Mouse (Mus musculus) heart, embryonic 11.5 days (tissue): ENCODE data around the gene Twf2. TPM values are rescaled to one million over a fixed set of nuclear protein-coding genes. Genes with fewer than 3 reads are reported as not detected.

ENCODE experiments used
- ATAC-seq: fragments of 200-750 bp; cut with Nextera tagmentation; replicated peaks from 2 replicates; pipeline ENCODE4 v1.8.0; 2017; ENCODE audit warnings: moderate library complexity; ENCODE audit not compliant: insufficient number of reproducible peaks, low FRiP score, low TSS enrichment
- H3K27ac ChIP-seq: fragments of 300-500 bp; sonication (generic); 2 replicates; pipeline ENCODE4 v1.5.1; 2014; ENCODE audit warnings: mild to moderate bottlenecking, low read depth, low read length
- H3K27me3 ChIP-seq: fragments of 300-500 bp; sonication (generic); 2 replicates; pipeline ENCODE4 v1.6.1; 2014; ENCODE audit warnings: mild to moderate bottlenecking, low read length, mixed read lengths; ENCODE audit not compliant: control insufficient read depth, insufficient read depth
- H3K36me3 ChIP-seq: fragments of 300-500 bp; sonication (generic); 2 replicates; pipeline ENCODE4 v1.6.1; 2014; ENCODE audit warnings: mild to moderate bottlenecking, low read length, moderate library complexity, mixed read lengths; ENCODE audit not compliant: control insufficient read depth, insufficient read depth
- H3K4me1 ChIP-seq: fragments of 300-500 bp; sonication (generic); 2 replicates; pipeline ENCODE4 v1.6.1; 2014; ENCODE audit warnings: low read length; ENCODE audit not compliant: control insufficient read depth, insufficient read depth
- H3K4me2 ChIP-seq: fragments of 300-500 bp; sonication (generic); 2 replicates; pipeline ENCODE4 v1.6.1; 2014; ENCODE audit warnings: mild to moderate bottlenecking, moderate library complexity
- H3K4me3 ChIP-seq: fragments of 300-500 bp; sonication (generic); 2 replicates; pipeline ENCODE4 v1.5.1; 2014; ENCODE audit warnings: low read depth, low read length
- H3K9ac ChIP-seq: fragments of 300-500 bp; sonication (generic); 2 replicates; pipeline ENCODE4 v1.6.1; 2014; ENCODE audit warnings: mild to moderate bottlenecking, low read depth, low read length, moderate library complexity
- H3K9me3 ChIP-seq: fragments of 300-500 bp; sonication (generic); replicated peaks from 2 replicates; pipeline ENCODE4 v1.6.1; 2016; ENCODE audit warnings: low read length; ENCODE audit not compliant: control insufficient read depth
- WGBS: fragments of 180-500 bp; shearing (Covaris S2); extraction: QIAGEN DNeasy Blood & Tissue Kit; methylation state at CpG from one replicate; pipeline ENCODE4 v1.1.7; 2014; ENCODE audit not compliant: insufficient replicate concordance; 5-methylcytosine and 5-hydroxymethylcytosine counted together
- polyA plus RNA-seq: library from polyadenylated mRNA; unstranded; fragments of >200 nt; fragmentation: Nextera tagmentation; extraction: Ambion mirVana; gene quantifications from 2 replicates; pipeline ENCODE4 v1.2.1, GENCODE M21; 2014

Twf2 gene
- polyA plus RNA-seq, 1 experiment from 2014 or later: 55.6 TPM

GRCm38 (mm10) chr9:106172527-106172926 lies 30.4 kb upstream of the Twf2 start:
- H3K9me3 ChIP-seq: no peaks in the 10 kb centered on the region
- WGBS: 17% methylated on average over 3 of the region's 3 CpGs
- no peak for ATAC-seq
- peaks cover 1% of the 10 kb centered on the region; the same call in 1 of the 2 replicates for H3K36me3 ChIP-seq
- H3K9ac ChIP-seq: peak overlapping the region; percentile 97; the same call in 1 of the 2 replicates
- H3K27me3 ChIP-seq: no peaks in the 10 kb centered on the region
- H3K4me3 ChIP-seq: peak overlapping the region; percentile 98
- no peak overlapping the region for H3K27ac ChIP-seq
- peak overlapping the region; percentile 82 for H3K4me2 ChIP-seq
- H3K4me1 ChIP-seq: peaks cover 24% of the 10 kb centered on the region

- Histone ChIP-seq H3K27ac (no peak overlapping the region), H3K27me3 (no peaks in the 10 kb centered on the region), H3K9me3 (no peaks in the 10 kb centered on the region), H3K4me2 (peak overlapping the region; percentile 82), H3K4me3 (peak overlapping the region; percentile 98), H3K36me3 (peaks cover 8% of the 10 kb centered on the region), H3K9ac (no peak overlapping the region), H3K4me1 (peaks cover 24% of the 10 kb centered on the region)
- ATAC-seq: no peak
- 79% methylated on average over 2 of the region's 2 CpGs for WGBS
Observed at GRCm38 (mm10) chr9:106173363-106173762, 29.5 kb upstream of the Twf2 start.

DNA sequence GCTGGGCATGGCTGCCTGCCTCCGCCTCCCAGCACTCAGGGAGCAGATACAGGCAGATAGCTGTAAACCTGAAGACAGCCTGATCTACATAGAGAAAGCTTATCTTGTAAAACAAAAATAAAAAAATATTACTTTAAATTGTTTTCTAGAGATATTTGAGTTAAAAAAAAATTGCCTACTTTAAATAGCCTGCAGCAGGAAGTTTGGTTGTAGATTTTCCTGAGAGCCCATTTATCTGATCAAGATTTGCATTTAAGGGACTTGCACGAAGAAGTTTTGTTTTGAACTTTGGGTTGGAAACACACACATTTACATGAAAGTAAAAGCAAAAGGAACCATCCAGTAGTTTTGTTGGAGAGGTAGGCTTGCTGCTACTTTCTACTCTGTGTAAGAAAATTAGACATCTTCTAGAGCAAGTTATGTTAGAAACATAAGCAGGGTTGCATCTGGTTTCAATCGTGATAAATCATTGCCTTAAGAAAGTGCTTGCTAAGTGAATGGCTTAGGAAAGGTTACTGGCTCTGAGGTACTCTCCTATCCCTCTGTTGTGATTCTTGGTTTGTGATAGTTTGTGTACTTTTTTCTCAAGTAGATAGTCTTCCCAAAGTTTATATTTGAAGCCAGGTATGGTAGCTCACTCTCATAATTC lies 27.2 kb upstream of the Twf2 start:
- no peaks in the 10 kb centered on the region for H3K27me3 ChIP-seq
- H3K36me3 ChIP-seq: peaks cover 16% of the 10 kb centered on the region
- H3K27ac ChIP-seq: no peak overlapping the region
- H3K4me3 ChIP-seq: no peak overlapping the region
- peaks cover 22% of the 10 kb centered on the region for H3K4me1 ChIP-seq
- no peak overlapping the region for H3K4me2 ChIP-seq
- H3K9me3 ChIP-seq: no peaks in the 10 kb centered on the region
- ATAC-seq: no peak
- 68% methylated on average over 3 of the region's 3 CpGs for WGBS
- no peak overlapping the region for H3K9ac ChIP-seq

DNA sequence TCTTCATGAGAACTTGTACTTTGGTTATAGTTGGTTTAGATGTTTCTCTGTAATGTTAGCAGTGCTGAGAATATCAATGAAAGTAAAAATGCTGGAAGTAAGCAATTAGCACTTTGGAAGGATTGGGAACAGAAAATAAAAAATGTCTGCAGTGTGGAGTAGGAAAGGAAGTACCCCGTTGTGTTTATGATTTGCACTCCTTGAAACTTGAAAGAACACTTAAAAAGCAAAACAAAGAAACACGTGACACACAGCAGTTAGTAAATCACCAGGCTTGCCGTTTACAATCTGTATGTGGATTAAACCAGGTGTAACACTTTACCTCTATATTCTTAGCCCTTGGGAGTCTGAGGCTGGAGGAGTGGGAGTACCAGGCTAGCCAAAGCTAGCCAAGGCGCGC lies 26.1 kb upstream of the Twf2 start:
- no peak for ATAC-seq
- Histone ChIP-seq H3K4me3 (no peak overlapping the region), H3K36me3 (peaks cover 23% of the 10 kb centered on the region), H3K4me1 (peaks cover 22% of the 10 kb centered on the region), H3K27ac (no peak overlapping the region), H3K9ac (no peak overlapping the region), H3K27me3 (no peaks in the 10 kb centered on the region), H3K9me3 (no peaks in the 10 kb centered on the region), H3K4me2 (no peak overlapping the region)
- 85% methylated on average over 5 of the region's 5 CpGs for WGBS

- no peaks in the 10 kb centered on the region for H3K9me3 ChIP-seq
- H3K9ac ChIP-seq: no peak overlapping the region
- WGBS: 89% methylated on average over 6 of the region's 6 CpGs
Observed at GRCm38 (mm10) chr9:106177799-106178198, 25.1 kb upstream of the Twf2 start.

DNA sequence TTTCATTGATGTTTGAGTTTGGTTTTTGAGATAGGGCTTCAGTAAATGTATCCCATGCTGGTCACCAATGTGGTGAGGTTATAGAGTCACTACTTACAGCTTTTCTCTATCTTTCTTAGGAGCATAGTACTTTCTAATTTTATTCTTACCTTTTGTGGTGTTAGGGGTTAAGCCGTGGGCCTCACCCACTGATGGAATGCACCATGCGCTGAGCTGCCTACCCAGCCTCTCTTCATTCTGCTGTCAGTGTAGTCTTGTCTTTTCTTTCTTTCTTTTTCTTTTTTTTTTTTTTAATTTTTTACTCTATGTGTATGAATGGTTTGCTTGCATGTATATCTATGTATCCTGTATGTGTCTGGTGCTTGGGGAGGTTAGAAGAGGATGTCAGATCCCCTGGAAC lies 23.5 kb upstream of the Twf2 start:
- 86% methylated on average over 2 of the region's 2 CpGs for WGBS
- no peak overlapping the region for H3K9ac ChIP-seq
- H3K9me3 ChIP-seq: no peaks in the 10 kb centered on the region
- no peak overlapping the region for H3K4me2 ChIP-seq
- H3K4me3 ChIP-seq: no peak overlapping the region
- H3K4me1 ChIP-seq: peaks cover 9% of the 10 kb centered on the region; the same call in 1 of the 2 replicates
- H3K27ac ChIP-seq: no peak overlapping the region
- H3K36me3 ChIP-seq: peaks cover 40% of the 10 kb centered on the region
- ATAC-seq: no peak
- H3K27me3 ChIP-seq: no peaks in the 10 kb centered on the region

More at GRCm38 (mm10) chr9:106177799-106178198, 25.1 kb upstream of the Twf2 start:
- peaks cover 22% of the 10 kb centered on the region for H3K4me1 ChIP-seq
- H3K27me3 ChIP-seq: no peaks in the 10 kb centered on the region
- no peak overlapping the region for H3K4me2 ChIP-seq
- ATAC-seq: no peak
- H3K36me3 ChIP-seq: peaks cover 25% of the 10 kb centered on the region
- H3K27ac ChIP-seq: no peak overlapping the region
- no peak overlapping the region for H3K4me3 ChIP-seq

DNA sequence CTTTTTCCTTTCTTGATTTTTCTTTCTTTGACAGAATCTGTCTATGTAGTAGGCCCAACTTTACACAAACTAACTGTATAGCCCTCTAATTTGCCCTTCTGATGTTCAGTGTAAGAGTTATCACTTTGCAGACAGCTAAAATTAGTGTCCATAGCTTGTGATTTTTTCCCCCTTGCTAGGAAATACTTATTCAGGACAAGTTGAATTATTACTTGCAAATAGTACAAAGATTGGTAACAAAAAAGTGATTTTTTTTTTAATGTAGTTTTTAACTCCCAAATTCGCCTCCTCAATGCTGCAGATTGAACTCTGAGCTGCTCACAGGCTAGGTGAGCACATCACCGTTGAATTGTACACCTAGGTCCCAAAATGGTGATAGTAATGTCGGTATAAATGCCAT lies 22.9 kb upstream of the Twf2 start:
- no peaks in the 10 kb centered on the region for H3K9me3 ChIP-seq
- no peak overlapping the region for H3K4me3 ChIP-seq
- no peak for ATAC-seq
- no peaks in the 10 kb centered on the region for H3K27me3 ChIP-seq
- no peak overlapping the region for H3K27ac ChIP-seq
- no peak overlapping the region for H3K9ac ChIP-seq
- peaks cover 4% of the 10 kb centered on the region; the same call in 1 of the 2 replicates for H3K4me1 ChIP-seq
- H3K36me3 ChIP-seq: peaks cover 43% of the 10 kb centered on the region
- 96% methylated on average over 3 of the region's 3 CpGs for WGBS
- no peak overlapping the region for H3K4me2 ChIP-seq

DNA sequence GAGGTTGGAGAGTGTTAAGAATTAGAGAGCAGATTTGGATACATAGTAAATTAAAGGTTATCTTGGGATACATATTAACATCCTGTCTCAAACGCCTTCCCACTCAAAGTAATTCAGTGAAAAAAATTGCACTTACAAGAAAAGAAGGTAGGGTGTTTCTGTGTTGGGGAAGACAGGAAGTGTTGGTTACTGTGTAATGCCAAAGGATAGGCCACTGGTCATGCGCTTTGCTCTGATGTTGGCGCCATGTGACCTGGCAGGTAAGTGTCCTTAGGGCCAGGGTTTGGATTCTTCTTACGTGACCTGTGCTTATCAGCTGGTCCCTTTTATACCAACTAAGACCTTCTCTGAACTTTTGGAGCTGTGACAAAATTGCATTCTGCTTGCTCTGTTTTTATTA lies 20.8 kb upstream of the Twf2 start:
- ATAC-seq: no peak
- 91% methylated on average over 4 of the region's 4 CpGs for WGBS
- Histone ChIP-seq H3K27me3 (no peaks in the 10 kb centered on the region), H3K36me3 (peaks cover 56% of the 10 kb centered on the region), H3K4me3 (no peak overlapping the region), H3K9me3 (no peaks in the 10 kb centered on the region), H3K9ac (no peak overlapping the region), H3K27ac (no peak overlapping the region), H3K4me1 (no peaks in the 10 kb centered on the region), H3K4me2 (no peak overlapping the region)

DNA sequence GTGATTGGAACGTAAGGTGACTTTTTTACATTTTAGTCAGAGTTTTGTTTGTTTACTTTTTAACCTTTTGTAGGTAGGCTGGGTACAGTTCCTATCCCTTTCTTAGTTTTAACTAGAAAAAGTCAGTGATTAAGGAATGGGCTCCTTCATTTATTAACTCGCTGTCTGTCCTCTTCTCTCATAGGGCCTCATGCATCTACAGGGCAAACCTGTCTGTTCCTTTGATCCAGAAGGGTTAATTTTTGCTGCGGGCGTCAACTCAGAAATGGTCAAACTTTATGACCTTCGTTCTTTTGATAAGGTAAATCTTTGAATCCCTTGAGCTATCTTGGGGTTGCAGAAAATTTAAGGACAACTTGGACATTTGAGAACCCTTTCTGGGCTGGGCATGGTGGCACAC lies 18.9 kb upstream of the Twf2 start:
- no peak for ATAC-seq
- no peak overlapping the region for H3K4me2 ChIP-seq
- no peak overlapping the region for H3K27ac ChIP-seq
- H3K36me3 ChIP-seq: peaks cover 61% of the 10 kb centered on the region
- H3K9ac ChIP-seq: no peak overlapping the region
- 92% methylated on average over 5 of the region's 5 CpGs for WGBS
- H3K9me3 ChIP-seq: no peaks in the 10 kb centered on the region
- H3K4me3 ChIP-seq: no peak overlapping the region
- H3K4me1 ChIP-seq: no peaks in the 10 kb centered on the region
- H3K27me3 ChIP-seq: no peaks in the 10 kb centered on the region
